Mouse (Mus musculus) myocyte (in vitro differentiated cells): ENCODE measurements around the gene Aff1.

Source experiments
- MAX ChIP-seq: IDR thresholded peaks from one replicate; pipeline ENCODE4 v1.6.1; 2011; ENCODE audit warnings: low read depth, mild to moderate bottlenecking, control low read depth
- POLR2A ChIP-seq: IDR thresholded peaks from one replicate; pipeline ENCODE4 v1.6.1; 2011; ENCODE audit warnings: low read depth, mild to moderate bottlenecking, control low read depth, moderate library complexity; ENCODE audit not compliant: insufficient read length

GRCm38 (mm10) chr5:103813291-103813690 is 121.1 kb downstream of the Aff1 start:
- TF ChIP-seq MAX (no peak), POLR2A (no peak)
